Mouse (Mus musculus): ENCODE data around the gene Gm14744. TPM values are rescaled to one million over a fixed set of nuclear protein-coding genes. Genes with fewer than 3 reads are reported as not detected.
"Not testable (repeated sequence)": the region's sequence is repeated elsewhere in the genome, so short reads cannot be mapped to it uniquely, and the experiment has no call there.

Gene Gm14744
- not detected in 2 replicates for polyA plus RNA-seq (2014; fragmentation: Nextera tagmentation; extraction: Ambion mirVana)

- WGBS: 97% methylated on average over 2 of the region's 2 CpGs
- not testable (repeated sequence) for ATAC-seq (ENCODE audit: insufficient read depth, low FRiP score, low TSS enrichment); H3K36me3 ChIP-seq (ENCODE audit: control insufficient read depth, insufficient read depth, low read length); H3K4me2 ChIP-seq (ENCODE audit: low read depth); H3K4me1 ChIP-seq (ENCODE audit: control insufficient read depth, insufficient read depth, low read length); DNase-seq (ENCODE audit: low spot score); H3K9ac ChIP-seq (ENCODE audit: low read length); H3K27me3 ChIP-seq (ENCODE audit: control insufficient read depth, insufficient read depth, low read length); H3K27ac ChIP-seq (ENCODE audit: low read depth, low read length); H3K9me3 ChIP-seq (ENCODE audit: control insufficient read depth, low read length); H3K4me3 ChIP-seq (ENCODE audit: low read depth, low read length)
Measured at GRCm38 (mm10) chrX:77864458-77864857, at the start of gene Gm14744. Gene Gm14744 (plus strand): TSS chrX:77864758.

DNA sequence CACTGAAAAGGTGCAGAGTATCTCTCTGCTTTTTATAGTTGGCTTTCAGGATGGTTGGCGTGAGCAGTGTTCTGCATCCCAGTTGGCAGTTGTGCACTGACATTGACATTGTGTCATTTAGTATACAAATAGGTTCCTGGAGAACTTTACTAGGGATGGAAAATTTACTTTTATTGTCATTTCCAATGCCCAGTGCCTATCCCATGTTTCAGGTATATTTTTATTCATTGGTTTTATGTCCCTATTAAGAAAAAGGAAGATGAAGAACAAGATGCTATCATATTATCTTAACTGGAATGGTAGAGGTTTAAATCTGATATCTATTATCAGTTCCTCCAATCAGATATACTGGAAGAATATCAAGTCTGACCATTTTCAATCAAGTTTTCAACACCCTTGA lies 11.0 kb upstream of the Gm14744 start, which contains the start of gene Pbsn:
Gene Pbsn (minus strand): TSS at position 101 of the 400 bp plus-strand sequence.
- Histone ChIP-seq H3K27me3 (ENCODE audit: control insufficient read depth, insufficient read depth, low read length) (no peaks in the 10 kb centered on the region), H3K36me3 (ENCODE audit: control insufficient read depth, insufficient read depth, low read length) (no peaks in the 10 kb centered on the region), H3K4me3 (ENCODE audit: low read depth, low read length) (no peak within 1 kb of the TSS), H3K9ac (ENCODE audit: low read length) (no peak within 1 kb of the TSS), H3K4me2 (ENCODE audit: low read depth) (no peak within 1 kb of the TSS), H3K9me3 (ENCODE audit: control insufficient read depth, low read length) (no peaks in the 10 kb centered on the region), H3K4me1 (ENCODE audit: control insufficient read depth, insufficient read depth, low read length) (no peaks in the 10 kb centered on the region), H3K27ac (ENCODE audit: low read depth, low read length) (no peak within 1 kb of the TSS)
- DNase-seq (ENCODE audit: low spot score) (no peak), ATAC-seq (ENCODE audit: insufficient read depth, low FRiP score, low TSS enrichment) (no peak)
- WGBS: 82% methylated on average over 1 of the region's 1 CpGs

DNA sequence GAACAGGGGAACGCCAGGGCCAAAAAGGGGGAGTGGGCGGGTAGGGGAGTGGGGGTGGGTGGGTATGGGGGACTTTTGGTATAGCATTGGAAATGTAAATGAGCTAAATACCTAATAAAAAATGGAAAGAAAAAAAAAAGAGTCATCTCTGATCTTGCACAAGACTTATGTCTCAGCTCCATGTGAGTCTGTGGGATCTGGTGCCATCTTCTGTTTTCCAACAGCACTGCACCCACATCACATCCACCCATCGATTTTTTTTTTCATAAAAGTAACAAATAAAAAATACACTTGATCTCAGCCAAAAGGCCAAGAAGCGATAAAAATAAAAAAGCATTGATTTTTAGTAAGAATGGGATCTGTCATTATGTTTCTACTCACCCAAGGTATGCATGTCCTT lies 15.5 kb downstream of the Gm14744 start:
- WGBS: 53% methylated on average over 2 of the region's 4 CpGs
- H3K9ac ChIP-seq (ENCODE audit: low read length); H3K27ac ChIP-seq (ENCODE audit: low read depth, low read length); H3K36me3 ChIP-seq (ENCODE audit: control insufficient read depth, insufficient read depth, low read length); DNase-seq (ENCODE audit: low spot score); H3K27me3 ChIP-seq (ENCODE audit: control insufficient read depth, insufficient read depth, low read length); ATAC-seq (ENCODE audit: insufficient read depth, low FRiP score, low TSS enrichment); H3K9me3 ChIP-seq (ENCODE audit: control insufficient read depth, low read length); H3K4me2 ChIP-seq (ENCODE audit: low read depth); H3K4me1 ChIP-seq (ENCODE audit: control insufficient read depth, insufficient read depth, low read length); H3K4me3 ChIP-seq (ENCODE audit: low read depth, low read length): not testable (repeated sequence)

Other genes with a start within 250 kb of the Gm14744 start
- 19.6 and 21.5 TPM in 2 replicates for gene Prkx, start 68.5 kb upstream of the Gm14744 start, polyA plus RNA-seq (2014; fragmentation: Nextera tagmentation; extraction: Ambion mirVana)
- not detected in 2 replicates for gene Pbsn, start 11.1 kb upstream of the Gm14744 start, polyA plus RNA-seq (2014; fragmentation: Nextera tagmentation; extraction: Ambion mirVana)
- gene 5430402E10Rik, start 60.3 kb downstream of the Gm14744 start, polyA plus RNA-seq (2014; fragmentation: Nextera tagmentation; extraction: Ambion mirVana): not detected in 2 replicates
- not detected in 2 replicates for gene Obp1a, start 226.6 kb downstream of the Gm14744 start, polyA plus RNA-seq (2014; fragmentation: Nextera tagmentation; extraction: Ambion mirVana)

Data from neural tube, embryonic 11.5 days (tissue).